ENCODE assay signal across 11 mouse cellular contexts in genomic region chr2:136753682-136754081, GRCm38 (mm10). TPM values are rescaled to one million over a fixed set of nuclear protein-coding genes. Genes with fewer than 3 reads are reported as not detected.
DNase-seq lines count a peak whose midpoint lies in the region; ATAC-seq and TF ChIP-seq lines count a peak whose summit lies in the region.
"Had no signal": no experiment of that assay in that cellular context is flagged by ENCODE, and none has a peak within 500 bp of the region (broad histone marks: within the 10 kb centered on the region; RNA-seq: fewer than 3 reads in every experiment).

No protein-coding gene starts in this region.

- DNase-seq in embryo, embryonic 10 days (ENCODE audit: low spot score), result peak; percentile 21
- no peak for DNase-seq in embryo, embryonic 9.5 days (ENCODE audit: extremely low spot score)
- peak; percentile 35 for DNase-seq in right cerebral cortex, postnatal 4 days
- no peak for DNase-seq in right cerebral cortex, adult 2 months (ENCODE audit: low spot score in 2 of 2)
- peak; percentile 9 for DNase-seq in mesoderm, embryonic 11.5 days (ENCODE audit: low read depth, low spot score)
- no peak for DNase-seq in thymus, adult 2 months
- DNase-seq in T-cell, adult 2 months (ENCODE audit: low spot score), result no peak
- DNase-seq: B cell, adult 2 months had no signal

- ATAC-seq in monocyte, adult 5-6 weeks (replicated peaks; ENCODE audit: insufficient number of reproducible peaks, low FRiP score, low TSS enrichment, poor library complexity, severe bottlenecking), result no peak

- WGBS in thymus, adult 2 months, result 58% methylated on average over 3 of the region's 3 CpGs

- TF ChIP-seq CTCF in thymus, adult 2 months (IDR thresholded peaks at IDR 0.05; ENCODE audit: borderline replicate concordance, control insufficient read depth, extremely low read depth, insufficient read depth, low read length, poor library complexity), result no peak

- no peak for TF ChIP-seq POLR2A in thymus, adult 2 months (IDR thresholded peaks at IDR 0.05; ENCODE audit: control insufficient read depth, extremely low read depth, insufficient read depth, low read length, poor library complexity)

- H3K36me3 ChIP-seq in thymus, adult 2 months (ENCODE audit: control insufficient read depth, insufficient read depth, low read length), result no peaks in the 10 kb centered on the region
- H3K36me3 ChIP-seq: kidney, embryonic 15.5 days; limb, embryonic 10.5 days had no signal

- no peaks in the 10 kb centered on the region for H3K4me1 ChIP-seq in thymus, adult 2 months (replicated peaks; ENCODE audit: control insufficient read depth, insufficient read depth, low read length)
- H3K4me1 ChIP-seq: kidney, embryonic 15.5 days; limb, embryonic 10.5 days had no signal

- H3K27ac ChIP-seq in thymus, adult 2 months (ENCODE audit: control insufficient read depth, insufficient read depth, low read length), result no peak overlapping the region
- H3K27ac ChIP-seq: kidney, embryonic 15.5 days; limb, embryonic 10.5 days had no signal

- H3K4me3 ChIP-seq in thymus, adult 2 months (ENCODE audit: control insufficient read depth, insufficient read depth, low read length), result no peak overlapping the region
- H3K4me3 ChIP-seq: kidney, embryonic 15.5 days; limb, embryonic 10.5 days had no signal

- H3K27me3 ChIP-seq in thymus, adult 2 months (ENCODE audit: control insufficient read depth, insufficient read depth, low read length), result no peaks in the 10 kb centered on the region; the same call in 1 of the 2 replicates
- H3K27me3 ChIP-seq: kidney, embryonic 15.5 days had no signal

RNA-seq across cellular contexts. Expression of gene Snap25, which starts 40.4 kb away (rescaled TPM):
- polyA plus RNA-seq in thymus, adult 2 months (2012; rRNA removed), result 0.08 TPM in 1 of 2 replicates, not detected in the other
- not detected in 3 replicates for total RNA-seq in monocyte, adult 5-6 weeks (2017)

Comparison
In these comparisons a context has a peak if more than half of its experiments do, and no peak if none do; other contexts are left out.
1. DNase-seq: peak in embryo, embryonic 10 days (single experiment), right cerebral cortex, postnatal 4 days (single experiment) and mesoderm, embryonic 11.5 days (single experiment); none in embryo, embryonic 9.5 days (single experiment), right cerebral cortex, adult 2 months (0 of 2), thymus, adult 2 months (single experiment) and T-cell, adult 2 months (single experiment).